Mouse (Mus musculus): ENCODE measurements at regions not wholly inside any gene's neighbourhood (a gene's known extent, or its start where the extent isn't known, plus 50 kb on each side); places are given as distances from the start of the nearest gene placed in this dataset.

GRCm38 (mm10) chr4:34105251-34105650, 55.3 kb upstream of the Spaca1 start:
- DNase-seq, result no peak

DNA sequence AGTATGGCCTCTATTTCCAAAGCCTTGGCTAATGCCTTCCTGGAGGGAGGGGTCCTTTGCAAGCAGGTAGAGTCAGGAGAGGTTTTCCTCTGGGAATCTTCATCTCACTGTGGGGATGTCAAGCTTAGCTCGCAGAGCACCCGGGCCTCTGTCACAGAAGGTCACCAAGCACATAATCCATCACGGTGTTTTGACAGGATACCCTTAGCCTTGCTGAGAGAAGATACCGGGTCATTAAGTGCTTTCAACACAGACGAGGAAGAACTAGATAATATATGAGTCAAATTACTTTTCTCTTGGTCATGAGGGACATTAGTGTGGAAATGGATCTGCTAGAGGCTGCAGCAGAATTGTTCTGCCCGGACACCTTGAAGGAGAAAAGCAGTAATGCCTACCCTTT, 64.3 kb upstream of the Spaca1 start:
- DNase-seq, result no peak

DNA sequence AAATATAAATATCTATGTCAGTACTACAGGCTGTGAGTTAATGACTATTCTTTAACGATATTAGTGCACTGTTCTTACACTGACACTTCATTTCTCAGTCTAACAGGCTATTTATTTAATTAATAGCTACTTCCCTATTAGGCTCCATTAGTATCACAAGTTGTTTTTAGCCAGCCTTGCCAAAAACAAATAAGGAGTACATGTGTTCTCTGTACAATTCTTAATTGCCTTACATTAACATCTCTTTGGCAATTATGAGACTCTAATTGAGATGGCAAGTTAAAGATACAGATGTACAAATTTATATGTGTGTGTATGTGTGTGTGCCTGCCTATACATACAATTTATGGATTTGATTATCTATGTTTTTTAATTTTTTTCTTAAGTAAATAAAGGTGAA, 67.1 kb upstream of the Spaca1 start:
- DNase-seq, result no peak

DNA sequence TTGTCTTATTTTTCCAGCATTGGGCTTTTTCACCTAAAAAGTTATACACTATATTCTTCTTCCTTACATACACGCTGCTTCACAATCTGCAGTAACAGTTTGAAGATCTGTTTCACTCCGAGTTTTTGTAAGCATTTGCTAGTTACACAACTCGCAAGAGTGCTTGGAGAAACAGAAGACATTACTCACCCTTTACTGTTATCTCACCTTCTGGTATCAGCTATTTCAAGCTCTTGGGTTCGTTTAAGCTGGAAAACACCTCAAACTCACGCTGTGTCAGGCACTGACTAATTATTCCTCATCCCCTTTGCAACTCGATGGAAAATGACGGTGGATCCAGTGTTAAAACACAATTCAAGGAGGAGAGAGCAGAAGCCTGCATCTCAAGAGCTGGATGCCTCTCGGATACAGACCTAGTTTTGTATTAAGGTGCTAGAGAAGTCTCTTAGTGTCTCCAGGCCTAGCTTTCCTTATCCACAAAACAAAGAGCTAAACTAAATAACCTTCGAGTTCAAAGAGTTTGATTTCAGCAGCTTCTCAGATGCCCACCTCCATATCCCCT, 73.0 kb upstream of the Spaca1 start:
- no peak for DNase-seq

- DNase-seq, result no peak
Observed at GRCm38 (mm10) chr4:34128224-34128623, 78.2 kb upstream of the Spaca1 start.

DNA sequence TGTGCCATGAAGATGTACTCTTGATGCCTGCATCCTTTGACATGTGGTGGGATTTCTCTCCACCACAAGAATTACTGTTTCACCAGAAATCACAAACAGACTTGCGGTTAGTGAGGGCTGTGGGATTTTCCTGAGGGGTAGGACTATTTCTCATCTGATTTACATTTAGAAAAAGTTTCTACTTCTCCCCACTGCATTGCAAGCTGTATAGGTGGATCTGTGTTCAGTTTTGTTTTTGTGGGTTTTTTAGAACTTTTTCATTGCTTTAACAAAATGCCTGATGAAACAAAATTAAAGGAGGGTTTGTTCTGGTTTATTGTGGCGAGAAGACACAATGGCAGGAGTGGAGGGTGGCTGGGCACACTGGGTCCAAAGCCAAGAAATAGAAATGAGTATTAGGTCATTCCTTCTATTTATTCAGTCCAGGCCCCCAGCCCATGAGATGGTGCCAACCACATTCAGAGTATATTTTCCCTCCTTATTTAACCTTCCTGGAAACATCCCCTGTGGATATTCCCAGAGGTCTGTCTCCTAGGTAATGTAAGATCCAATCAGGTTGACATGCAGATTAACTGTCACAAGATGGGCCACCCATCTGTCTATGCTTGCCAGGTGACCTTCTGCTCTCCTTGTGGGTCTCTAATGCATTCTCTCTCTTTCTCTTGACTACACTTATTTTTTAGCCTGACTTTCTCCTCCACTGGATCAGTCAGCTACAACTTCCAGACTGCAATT, 96.3 kb upstream of the Spaca1 start:
- no peak for DNase-seq

GRCm38 (mm10) chr4:34148956-34149739, 99.2 kb upstream of the Spaca1 start:
- no peak for DNase-seq

GRCm38 (mm10) chr4:34151605-34152347, 101.8 kb upstream of the Spaca1 start:
- DNase-seq, result no peak

GRCm38 (mm10) chr4:34155501-34155900, 105.5 kb upstream of the Spaca1 start:
- DNase-seq, result no peak

- DNase-seq, result no peak
Observed at GRCm38 (mm10) chr4:34157818-34158511, 108.0 kb upstream of the Spaca1 start.

DNA sequence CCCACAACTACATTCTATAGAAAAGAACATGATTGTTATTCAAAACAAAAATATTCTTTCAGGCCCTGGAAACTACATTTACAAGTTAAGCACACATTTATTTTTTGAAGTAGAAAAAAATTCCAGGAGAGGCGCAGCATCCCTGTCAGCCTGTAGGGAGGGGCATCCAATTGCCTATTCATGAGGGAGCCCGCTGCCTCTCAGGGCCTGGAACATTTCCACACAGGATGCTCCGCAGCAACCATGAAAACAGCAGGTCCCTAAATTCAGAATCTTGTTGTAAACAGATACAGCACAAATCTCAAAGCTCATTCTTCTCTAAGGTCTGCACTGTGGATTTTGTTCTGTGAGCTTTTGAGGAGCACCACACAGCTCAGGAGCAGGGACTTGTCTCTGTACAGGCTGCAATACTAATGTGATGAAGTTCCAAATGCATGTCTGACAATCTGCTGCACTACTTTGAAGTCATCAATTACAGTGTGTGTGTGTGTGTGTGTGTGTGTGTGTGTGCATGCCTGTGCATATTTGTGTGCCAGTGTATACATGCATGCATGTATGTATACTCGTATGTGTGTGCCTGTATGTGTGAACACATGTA, 121.4 kb upstream of the Spaca1 start:
- no peak for DNase-seq

DNA sequence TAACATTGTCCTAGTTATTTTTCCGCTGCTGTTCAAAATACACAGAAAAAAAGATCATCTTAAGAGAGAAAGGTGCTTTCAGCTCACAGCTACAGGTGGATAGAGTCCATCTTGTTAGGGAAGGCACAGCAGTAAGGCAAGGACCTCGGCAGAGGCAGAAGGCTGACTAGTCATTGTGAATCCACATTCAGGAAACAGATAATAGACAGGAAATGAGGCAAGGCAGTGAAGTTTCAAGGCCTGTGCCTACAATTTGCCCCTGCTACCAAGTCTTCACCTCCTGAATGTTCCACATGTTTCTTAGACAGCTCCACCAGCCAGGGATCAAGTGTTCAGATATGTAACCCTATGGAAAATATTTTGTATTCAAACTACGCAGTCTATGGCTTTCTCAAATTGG, 122.0 kb upstream of the Spaca1 start:
- no peak for DNase-seq

GRCm38 (mm10) chr4:34177421-34177820, 127.4 kb upstream of the Spaca1 start:
- no peak for DNase-seq

DNA sequence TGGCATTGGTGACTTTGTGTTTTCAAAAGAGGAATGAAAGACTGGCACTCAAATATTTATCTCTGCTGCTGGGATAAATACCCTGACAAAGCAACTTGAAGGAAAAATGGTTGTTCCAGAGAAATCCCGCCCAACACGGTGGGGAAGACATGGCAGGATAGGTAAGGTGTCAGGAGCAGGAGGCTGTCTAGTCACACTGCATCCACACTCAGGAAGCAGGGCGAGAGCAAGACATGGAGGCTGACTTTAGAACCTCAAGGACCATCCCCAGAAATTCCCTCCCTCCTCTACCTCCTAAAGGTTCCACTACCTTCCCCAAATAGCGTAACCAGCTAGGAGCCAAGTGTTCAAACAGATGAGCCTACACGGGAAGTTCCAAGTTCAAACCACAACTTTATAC, 136.5 kb upstream of the Spaca1 start:
- DNase-seq, result no peak

DNA sequence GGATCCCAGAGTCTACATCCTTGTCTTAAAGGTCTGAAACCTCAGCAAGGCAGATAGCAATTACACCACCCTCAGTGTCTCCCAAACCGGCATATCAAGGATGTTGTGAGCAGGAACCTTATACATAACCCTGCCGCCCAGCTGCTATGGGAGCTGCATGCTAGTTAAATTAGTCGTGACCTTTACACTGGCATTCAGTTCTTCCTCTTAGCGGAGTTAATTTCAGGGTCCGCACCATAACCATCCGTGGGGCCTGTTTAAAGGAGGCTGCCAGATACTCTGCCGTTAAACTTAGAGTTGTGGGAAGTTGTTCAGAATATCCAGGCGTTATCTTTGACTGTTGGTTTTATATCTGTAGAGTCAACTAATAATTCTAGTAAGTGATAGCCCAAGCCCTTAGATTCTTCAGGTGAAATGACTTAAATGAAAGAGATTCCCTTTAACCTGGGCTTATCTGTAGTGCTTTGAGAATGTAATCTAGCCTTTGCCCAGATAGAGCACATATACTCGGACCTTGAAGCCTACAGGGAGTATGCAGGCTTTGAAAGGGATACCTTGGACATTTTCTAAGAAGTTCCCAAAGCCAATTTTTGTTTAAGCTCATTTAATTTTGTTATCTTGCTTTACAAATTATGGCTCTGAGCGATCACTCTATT, 153.3 kb upstream of the Spaca1 start:
- no peak for DNase-seq

DNA sequence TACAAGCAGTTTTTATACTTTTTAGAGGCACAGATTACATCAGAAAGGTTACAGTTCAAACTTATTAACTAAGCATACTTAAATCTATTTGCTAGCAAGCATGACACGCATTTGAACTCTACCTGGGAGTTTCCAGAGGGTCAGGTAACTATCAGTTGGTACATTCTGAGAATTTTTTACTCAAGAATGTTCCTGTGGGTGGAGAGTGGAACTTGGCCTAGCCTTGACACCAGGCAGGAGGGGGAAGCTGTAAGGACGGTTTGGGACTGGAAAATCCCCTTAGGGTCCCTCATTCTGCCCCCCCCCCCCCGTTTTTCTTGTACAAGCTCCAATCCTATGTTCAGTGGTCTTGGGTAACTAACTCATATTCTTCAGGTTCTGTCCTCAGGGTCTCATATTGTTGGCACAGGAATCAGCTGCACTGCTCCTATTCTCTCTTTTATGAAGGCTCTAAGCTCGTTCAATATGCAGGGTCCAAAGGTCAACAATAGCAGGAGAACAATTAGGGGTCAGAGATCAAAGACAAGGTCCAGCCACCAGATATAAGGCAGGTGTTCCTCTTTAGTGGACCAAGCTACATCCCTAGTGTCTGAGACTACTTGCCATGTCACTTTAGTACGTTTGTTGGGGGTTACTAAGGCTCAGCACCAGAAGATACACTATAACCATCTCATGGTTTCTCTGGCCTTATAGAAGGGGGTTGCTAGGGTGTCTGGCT, 159.3 kb upstream of the Spaca1 start:
- DNase-seq, result no peak

DNA sequence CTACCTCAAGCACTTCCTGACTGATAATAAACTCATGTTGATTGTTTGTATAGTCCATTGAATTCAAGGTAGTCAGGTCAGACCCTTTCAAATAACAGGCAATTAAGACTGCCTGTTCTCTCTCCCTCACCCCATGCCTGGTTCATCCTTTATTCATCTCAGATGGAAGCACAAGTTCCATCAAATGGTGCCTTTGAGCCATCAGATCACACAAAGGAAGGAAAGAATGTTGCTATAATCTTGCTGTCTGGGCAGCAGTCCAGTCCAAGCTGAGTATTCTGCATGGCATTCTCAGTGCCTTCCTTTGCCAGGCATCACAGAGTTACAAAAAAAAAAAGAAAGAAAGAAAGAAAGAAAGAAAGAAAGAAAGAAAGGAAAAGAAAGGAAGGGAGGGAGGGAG, 163.7 kb upstream of the Spaca1 start:
- DNase-seq, result no peak

DNA sequence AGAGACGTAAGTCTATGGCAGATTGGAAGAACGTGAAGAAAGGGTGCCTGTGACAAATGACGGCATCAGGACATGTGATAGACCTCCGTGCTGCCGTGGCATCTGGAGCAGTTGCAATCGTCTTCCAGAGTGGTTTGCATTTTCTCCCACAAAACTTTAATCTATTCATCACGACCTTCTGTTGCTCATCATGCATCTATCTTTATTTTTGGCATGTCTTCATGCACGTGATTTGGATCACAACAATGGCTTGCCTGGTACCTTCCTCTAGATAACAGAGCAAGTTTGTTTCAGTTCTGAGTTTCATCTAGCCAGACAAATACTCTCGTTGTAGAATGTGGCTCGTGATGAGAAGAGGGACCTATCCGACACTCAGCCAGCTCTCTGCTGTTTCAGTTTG, 164.4 kb upstream of the Spaca1 start:
- DNase-seq, result no peak

DNA sequence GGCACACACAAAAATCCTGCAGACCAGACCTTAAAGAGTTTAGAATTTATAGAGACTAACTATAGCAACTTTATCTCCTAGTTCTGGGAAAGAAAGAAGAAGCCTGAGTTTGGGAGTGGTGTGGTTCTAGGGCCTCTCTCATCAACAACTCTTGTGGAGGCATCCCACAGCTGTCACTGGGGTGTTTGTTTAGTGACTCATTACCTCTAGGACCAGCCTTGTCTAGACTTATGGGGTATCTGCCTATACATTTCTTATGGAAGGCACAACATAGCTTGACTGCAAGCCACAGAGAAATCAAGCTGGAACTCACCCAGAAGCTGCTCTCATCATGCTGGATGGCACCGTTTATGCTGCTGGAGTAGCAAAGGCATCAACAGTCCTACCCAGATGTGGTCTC, 171.9 kb upstream of the Spaca1 start:
- no peak for DNase-seq

DNA sequence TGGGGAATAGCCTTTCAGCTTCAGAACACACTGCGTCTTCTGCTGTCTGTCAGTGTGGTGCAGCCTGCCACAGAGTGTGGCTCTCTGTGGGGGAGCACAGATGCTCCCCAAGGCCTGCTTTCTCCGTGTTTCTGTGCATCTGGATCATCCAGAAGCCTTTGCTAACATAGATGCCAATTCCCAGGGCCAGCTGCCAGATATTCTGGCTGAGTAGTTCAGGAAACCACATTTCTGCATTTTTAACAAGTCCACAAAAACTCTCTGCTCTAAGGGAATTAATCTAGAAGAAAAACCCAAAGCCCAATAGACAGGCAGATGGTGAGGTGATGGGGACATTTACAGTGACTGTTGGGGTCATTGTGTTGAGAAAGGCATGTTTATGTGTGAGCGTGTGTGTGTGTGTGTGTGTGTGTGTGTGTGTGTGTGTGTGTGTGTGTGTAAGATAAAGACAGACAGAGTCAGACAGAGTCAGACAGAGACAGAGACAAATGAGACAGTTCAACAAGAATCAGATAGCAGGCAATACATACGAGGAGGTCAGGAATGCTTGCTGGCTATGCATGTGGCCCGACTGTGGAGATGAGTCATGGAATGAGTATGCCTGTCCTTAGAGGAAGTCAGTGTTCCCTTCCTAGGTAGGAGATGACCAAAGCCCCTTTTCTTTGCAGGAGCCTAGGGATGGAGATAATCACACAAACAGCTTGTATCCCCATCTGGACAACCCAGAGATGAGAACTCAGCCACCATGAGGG, 176.3 kb upstream of the Spaca1 start:
- no peak for DNase-seq
